Mouse (Mus musculus): ENCODE data around the gene Gm9857. TPM values are rescaled to one million over a fixed set of nuclear protein-coding genes. Genes with fewer than 3 reads are reported as not detected.

The Gm9857 gene
- polyA plus RNA-seq, 1 experiment from 2014 or later = not detected

- no peaks in the 10 kb centered on the region for H3K9me3 ChIP-seq (ENCODE audit: control insufficient read depth)
- H3K9ac ChIP-seq (ENCODE audit: low read depth, low read length) = peak overlapping the region; percentile 82
- 0 out of 2 replicates have a peak, but pooled peaks have one; percentile 0 for ATAC-seq
- peaks cover 23% of the 10 kb centered on the region for H3K36me3 ChIP-seq (ENCODE audit: control insufficient read depth, insufficient read depth)
- H3K4me3 ChIP-seq (ENCODE audit: low read depth, low read length) = peak overlapping the region; percentile 73
- H3K27ac ChIP-seq (ENCODE audit: low read depth, low read length) = peak overlapping the region; percentile 99
- peak overlapping the region; percentile 90 for H3K4me2 ChIP-seq (replicated peaks; ENCODE audit: low read depth)
- H3K27me3 ChIP-seq (replicated peaks; ENCODE audit: control insufficient read depth, insufficient read depth, low read length) = no peaks in the 10 kb centered on the region
- no peak for TF ChIP-seq CTCF (IDR thresholded peaks at IDR 0.05; ENCODE audit: low read depth)
- no peaks in the 10 kb centered on the region for H3K4me1 ChIP-seq (replicated peaks; ENCODE audit: control insufficient read depth, insufficient read depth, low read length)
- WGBS = under 1% methylated on average over 31 of the region's 32 CpGs
Measured at GRCm38 (mm10) chr3:108910303-108911080, 29.8 kb downstream of the Gm9857 start.

- no peaks in the 10 kb centered on the region for H3K27me3 ChIP-seq (replicated peaks; ENCODE audit: control insufficient read depth, insufficient read depth, low read length)
- no peak overlapping the region for H3K4me2 ChIP-seq (replicated peaks; ENCODE audit: low read depth)
- WGBS = 77% methylated on average over 6 of the region's 6 CpGs
- no peaks in the 10 kb centered on the region for H3K4me1 ChIP-seq (replicated peaks; ENCODE audit: control insufficient read depth, insufficient read depth, low read length)
- TF ChIP-seq CTCF (IDR thresholded peaks at IDR 0.05; ENCODE audit: low read depth) = no peak
- no peak overlapping the region; the same call in 1 of the 2 replicates for H3K9ac ChIP-seq (ENCODE audit: low read depth, low read length)
- no peak for ATAC-seq
- no peak overlapping the region for H3K4me3 ChIP-seq (ENCODE audit: low read depth, low read length)
- H3K27ac ChIP-seq (ENCODE audit: low read depth, low read length) = no peak overlapping the region
- H3K36me3 ChIP-seq (ENCODE audit: control insufficient read depth, insufficient read depth) = peaks cover 60% of the 10 kb centered on the region
- H3K9me3 ChIP-seq (ENCODE audit: control insufficient read depth) = no peaks in the 10 kb centered on the region
Measured at GRCm38 (mm10) chr3:108902934-108903333, 37.3 kb downstream of the Gm9857 start.

DNA sequence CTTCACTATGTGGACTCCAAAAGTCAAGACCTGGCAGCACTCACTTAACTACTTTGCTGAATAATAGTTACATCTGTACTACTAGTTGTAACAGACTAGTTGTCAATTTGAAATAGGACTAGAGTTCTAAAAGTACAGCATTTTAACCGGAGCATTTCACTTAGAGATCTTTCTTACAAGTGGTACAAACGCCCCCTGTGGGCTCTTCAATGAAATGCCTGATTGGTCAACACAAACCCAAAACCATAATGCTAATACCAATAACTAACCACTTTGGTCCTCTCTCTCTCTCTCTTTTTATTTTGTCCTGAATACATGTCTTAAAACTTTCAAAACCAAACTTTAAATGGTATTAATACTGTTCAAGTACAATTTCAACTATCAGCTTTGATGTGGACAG lies 38.2 kb downstream of the Gm9857 start:
- Histone ChIP-seq H3K9ac (ENCODE audit: low read depth, low read length) (no peak overlapping the region), H3K4me2 (replicated peaks; ENCODE audit: low read depth) (no peak overlapping the region), H3K4me1 (replicated peaks; ENCODE audit: control insufficient read depth, insufficient read depth, low read length) (no peaks in the 10 kb centered on the region), H3K36me3 (ENCODE audit: control insufficient read depth, insufficient read depth) (peaks cover 51% of the 10 kb centered on the region), H3K9me3 (ENCODE audit: control insufficient read depth) (no peaks in the 10 kb centered on the region), H3K4me3 (ENCODE audit: low read depth, low read length) (no peak overlapping the region), H3K27me3 (replicated peaks; ENCODE audit: control insufficient read depth, insufficient read depth, low read length) (no peaks in the 10 kb centered on the region), H3K27ac (ENCODE audit: low read depth, low read length) (no peak overlapping the region)
- WGBS = 55% methylated on average over 2 of the region's 2 CpGs
- TF ChIP-seq CTCF (IDR thresholded peaks at IDR 0.05; ENCODE audit: low read depth) = peak; percentile 40
- ATAC-seq = no peak

GRCm38 (mm10) chr3:108900681-108901080 lies 39.6 kb downstream of the Gm9857 start:
- H3K27me3 ChIP-seq (replicated peaks; ENCODE audit: control insufficient read depth, insufficient read depth, low read length) = no peaks in the 10 kb centered on the region
- no peak for TF ChIP-seq CTCF (IDR thresholded peaks at IDR 0.05; ENCODE audit: low read depth)
- H3K9ac ChIP-seq (ENCODE audit: low read depth, low read length) = no peak overlapping the region
- H3K27ac ChIP-seq (ENCODE audit: low read depth, low read length) = no peak overlapping the region
- no peaks in the 10 kb centered on the region for H3K9me3 ChIP-seq (ENCODE audit: control insufficient read depth)
- H3K4me2 ChIP-seq (replicated peaks; ENCODE audit: low read depth) = no peak overlapping the region
- no peak for ATAC-seq
- no peak overlapping the region for H3K4me3 ChIP-seq (ENCODE audit: low read depth, low read length)
- no peaks in the 10 kb centered on the region for H3K4me1 ChIP-seq (replicated peaks; ENCODE audit: control insufficient read depth, insufficient read depth, low read length)
- H3K36me3 ChIP-seq (ENCODE audit: control insufficient read depth, insufficient read depth) = peaks cover 39% of the 10 kb centered on the region
- 72% methylated on average over 5 of the region's 5 CpGs for WGBS

GRCm38 (mm10) chr3:108900147-108900546 lies 40.1 kb downstream of the Gm9857 start:
- TF ChIP-seq CTCF (IDR thresholded peaks at IDR 0.05; ENCODE audit: low read depth) = no peak
- no peak overlapping the region for H3K4me2 ChIP-seq (replicated peaks; ENCODE audit: low read depth)
- H3K36me3 ChIP-seq (ENCODE audit: control insufficient read depth, insufficient read depth) = peaks cover 35% of the 10 kb centered on the region
- WGBS = 76% methylated on average over 3 of the region's 3 CpGs
- H3K27me3 ChIP-seq (replicated peaks; ENCODE audit: control insufficient read depth, insufficient read depth, low read length) = no peaks in the 10 kb centered on the region
- no peak overlapping the region for H3K9ac ChIP-seq (ENCODE audit: low read depth, low read length)
- no peak for ATAC-seq
- no peak overlapping the region for H3K27ac ChIP-seq (ENCODE audit: low read depth, low read length)
- no peak overlapping the region for H3K4me3 ChIP-seq (ENCODE audit: low read depth, low read length)
- no peaks in the 10 kb centered on the region for H3K4me1 ChIP-seq (replicated peaks; ENCODE audit: control insufficient read depth, insufficient read depth, low read length)
- H3K9me3 ChIP-seq (ENCODE audit: control insufficient read depth) = no peaks in the 10 kb centered on the region

GRCm38 (mm10) chr3:108898640-108899039 lies 41.6 kb downstream of the Gm9857 start:
- no peak overlapping the region for H3K4me2 ChIP-seq (replicated peaks; ENCODE audit: low read depth)
- H3K4me1 ChIP-seq (replicated peaks; ENCODE audit: control insufficient read depth, insufficient read depth, low read length) = no peaks in the 10 kb centered on the region
- no peak overlapping the region for H3K4me3 ChIP-seq (ENCODE audit: low read depth, low read length)
- H3K9me3 ChIP-seq (ENCODE audit: control insufficient read depth) = no peaks in the 10 kb centered on the region
- no peak for ATAC-seq
- H3K9ac ChIP-seq (ENCODE audit: low read depth, low read length) = no peak overlapping the region
- H3K27me3 ChIP-seq (replicated peaks; ENCODE audit: control insufficient read depth, insufficient read depth, low read length) = no peaks in the 10 kb centered on the region
- peaks cover 20% of the 10 kb centered on the region; the same call in 1 of the 2 replicates for H3K36me3 ChIP-seq (ENCODE audit: control insufficient read depth, insufficient read depth)
- no peak overlapping the region for H3K27ac ChIP-seq (ENCODE audit: low read depth, low read length)
- 91% methylated on average over 4 of the region's 4 CpGs for WGBS
- TF ChIP-seq CTCF (IDR thresholded peaks at IDR 0.05; ENCODE audit: low read depth) = no peak

Measured in intestine, postnatal 0 days (tissue).